Mouse (Mus musculus) ES-CJ7 (cell line): ENCODE results near the gene Cst3.

ENCODE experiments used
- DNase-seq: peaks from one replicate; pipeline ENCODE4 v3.0.0; 2011; ENCODE audit warnings: low read depth, low spot score

The Cst3 gene

DNA sequence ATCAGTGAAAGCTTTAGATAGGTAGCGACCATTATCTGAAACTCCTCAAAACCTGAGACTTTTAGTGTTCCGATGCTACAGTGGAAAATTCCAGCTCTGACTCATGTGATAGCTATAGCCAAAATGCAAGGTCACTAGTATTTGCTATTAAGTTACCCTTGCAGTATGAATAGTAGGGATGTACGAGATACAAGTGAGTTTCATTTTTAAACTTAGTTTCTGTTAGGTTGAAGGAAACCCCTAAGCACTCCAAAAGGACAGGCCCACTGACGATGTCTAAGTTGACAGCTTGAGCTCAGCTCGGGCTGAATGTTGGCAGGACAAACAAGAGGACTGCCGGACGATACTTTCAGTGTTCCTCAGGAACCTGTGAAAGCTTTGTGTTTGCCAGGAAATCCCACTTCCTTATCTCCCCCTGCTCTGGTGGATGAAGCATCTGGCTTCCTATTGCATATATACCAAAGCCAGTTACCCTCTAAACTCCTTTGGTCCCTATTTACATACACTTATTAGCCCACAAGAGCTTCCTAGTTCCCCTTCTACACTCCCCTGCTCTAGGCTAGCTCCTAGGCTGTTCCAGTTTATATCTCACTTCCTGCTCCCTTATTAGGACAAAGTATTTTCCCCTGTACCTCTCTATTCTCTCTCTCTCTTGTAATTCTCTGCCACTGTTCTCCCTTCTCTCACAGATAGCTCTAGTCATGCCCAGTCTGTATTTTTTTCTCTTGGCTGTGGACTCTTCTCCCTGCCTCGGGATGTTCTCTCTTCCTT lies 18.7 kb downstream of the Cst3 start:
- no peak for DNase-seq

DNA sequence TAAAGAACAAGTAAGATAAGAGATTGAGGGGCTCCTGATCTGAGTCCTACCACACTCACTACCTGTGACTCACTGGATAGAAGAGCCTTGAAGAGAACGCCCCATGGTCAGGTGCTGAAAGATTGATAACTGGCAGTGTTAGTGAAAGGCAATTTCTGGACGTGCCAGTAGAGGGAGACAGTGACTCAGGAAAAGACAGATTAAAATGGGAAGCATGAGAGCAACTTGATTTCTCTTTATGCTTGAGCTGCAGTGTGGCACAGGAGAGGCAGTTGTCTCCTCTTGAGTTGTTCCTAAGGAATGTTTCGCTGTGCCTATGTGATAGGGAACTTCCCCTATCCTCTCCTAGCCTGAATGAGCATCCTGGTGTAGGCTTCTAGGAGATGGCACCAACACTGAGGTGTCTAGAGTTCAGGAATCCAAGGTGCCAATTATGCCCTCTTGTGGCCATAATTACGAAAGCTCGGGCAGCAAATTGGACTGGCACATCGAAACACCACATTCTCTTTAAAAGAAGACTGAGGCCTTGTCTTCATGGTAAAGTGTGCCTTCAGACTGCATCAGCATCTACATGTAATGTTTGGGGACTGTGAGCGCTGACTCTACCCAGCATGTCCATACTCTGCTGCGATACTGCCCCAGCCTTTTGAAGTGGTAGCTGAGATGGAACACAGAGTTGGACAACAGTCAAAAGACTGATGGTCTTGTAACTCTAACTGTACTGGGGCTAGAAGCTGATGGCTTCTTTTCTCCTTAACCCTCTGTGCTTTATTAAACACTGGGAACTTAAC lies 24.2 kb downstream of the Cst3 start:
- peak; percentile 82 for DNase-seq

DNA sequence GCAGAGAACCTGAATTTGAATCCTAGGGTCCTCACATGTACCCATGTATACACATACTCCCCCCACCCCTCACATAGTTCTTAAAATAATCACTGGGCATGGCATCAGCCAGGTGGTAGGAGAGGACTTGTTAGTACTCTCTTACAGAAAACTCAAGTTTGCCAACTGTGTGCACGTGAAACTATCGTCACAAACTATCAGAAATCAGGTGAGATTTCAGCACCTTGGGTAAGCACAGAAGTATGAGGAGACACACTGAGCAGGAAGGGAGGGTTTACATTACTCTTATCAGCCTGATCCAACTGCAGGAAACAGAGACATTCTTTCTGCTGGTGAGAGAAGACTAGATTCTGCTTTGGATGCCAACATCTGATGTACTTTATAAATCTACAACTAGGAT lies 36.3 kb downstream of the Cst3 start:
- no peak for DNase-seq

DNA sequence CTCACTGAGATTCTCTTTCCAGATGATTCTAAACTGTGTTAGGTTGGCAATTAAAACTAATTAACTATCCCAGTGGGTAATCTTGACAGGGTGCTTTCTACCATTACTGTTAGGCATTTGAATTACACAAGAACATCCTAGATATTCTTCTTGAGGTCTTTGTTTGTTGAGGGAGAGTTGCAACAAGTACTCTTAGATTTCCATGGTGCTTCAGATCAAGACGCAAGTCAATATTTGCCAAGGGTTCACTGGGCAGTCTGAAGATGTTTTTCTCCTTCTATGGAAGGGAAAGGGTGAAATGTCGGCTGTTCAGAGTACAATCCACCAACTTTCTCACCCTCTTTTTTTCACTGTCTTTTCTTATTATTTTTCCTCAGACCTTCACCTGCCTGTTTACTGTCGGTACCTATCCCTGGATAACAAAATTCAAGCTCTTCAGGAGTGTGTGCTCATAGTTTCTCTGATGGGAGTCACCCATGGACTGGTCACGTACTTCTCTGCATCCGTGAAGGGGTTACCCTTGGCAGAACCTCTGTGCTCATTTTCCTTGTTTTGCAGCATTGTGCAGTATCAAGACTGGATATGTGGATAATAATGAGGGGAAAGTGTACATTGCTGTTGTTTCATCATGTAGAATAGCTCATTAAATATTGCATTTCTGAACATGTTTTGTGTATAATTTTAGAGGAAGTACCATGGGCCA lies 37.3 kb downstream of the Cst3 start:
- no peak for DNase-seq

DNA sequence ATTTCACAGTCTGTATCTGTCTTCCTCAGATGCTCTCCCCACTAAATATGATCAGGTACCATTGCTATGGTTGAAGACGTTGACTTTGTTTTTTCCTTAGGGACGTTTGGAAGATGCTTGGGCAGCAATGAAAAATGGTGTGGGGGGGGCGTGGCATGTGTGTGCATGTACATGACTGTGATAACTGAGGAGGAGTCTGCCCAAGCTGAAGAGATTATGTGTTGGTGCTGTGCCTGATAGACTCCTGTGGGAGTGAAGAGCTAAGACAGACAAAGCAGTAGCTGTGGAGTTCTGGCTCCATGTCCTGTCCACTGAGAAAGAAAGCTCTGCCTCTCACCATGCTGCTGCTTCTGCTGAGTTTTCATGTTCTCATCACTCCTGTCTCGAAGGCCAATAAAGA lies 40.6 kb downstream of the Cst3 start, which contains the start of gene Cst9:
Gene Cst9, plus strand, starts transcription at position 236 of the 400 bp plus-strand sequence.
- DNase-seq: no peak

DNA sequence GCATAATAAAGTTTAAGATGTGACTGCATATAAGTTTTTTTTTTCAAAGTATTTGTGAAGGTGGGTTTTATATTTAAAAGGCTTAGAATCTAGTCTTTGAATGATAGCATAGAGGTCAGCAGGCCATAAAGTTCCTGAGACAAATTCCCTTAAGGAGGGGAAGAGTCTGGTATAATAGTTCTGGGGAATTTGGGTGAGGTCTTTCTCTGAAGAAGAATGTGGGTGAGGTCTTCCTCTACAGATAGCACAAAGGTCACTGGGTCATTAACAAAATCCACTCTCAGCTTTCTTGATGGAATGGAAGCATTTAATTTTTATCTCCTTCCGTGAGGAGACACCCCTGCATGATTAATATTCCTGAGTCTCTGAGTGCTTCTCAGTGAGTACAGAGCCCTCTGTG lies 49.5 kb downstream of the Cst3 start:
- DNase-seq: peak; percentile 35
